Mouse (Mus musculus) MEL (cell line): ENCODE data around the gene Irs2. TPM values are rescaled to one million over a fixed set of nuclear protein-coding genes. Genes with fewer than 3 reads are reported as not detected.

Source experiments
- DNase-seq: peaks from one replicate; pipeline ENCODE4 v3.0.0; 2011; ENCODE audit warnings: low read depth, low spot score
- H3K27ac ChIP-seq: 2 replicates; pipeline ENCODE4 v1.5.1; 2012; ENCODE audit warnings: low read depth, mild to moderate bottlenecking, control low read depth, low read length, moderate library complexity; ENCODE audit not compliant: control insufficient read depth
- H3K27me3 ChIP-seq, 2 experiments: fragments of 150-350 bp in 1 of 2; sonication (generic) in 1 of 2; 2 replicates each; pipeline ENCODE4 v1.6.1; 2012; ENCODE audit warnings: low read length in 2 of 2, mild to moderate bottlenecking in 2 of 2, improper control_type of control experiment in 1 of 2, moderate library complexity in 1 of 2; ENCODE audit not compliant: insufficient read depth in 2 of 2, control insufficient read depth in 1 of 2
- H3K36me3 ChIP-seq, 2 experiments: 2 replicates each; pipeline ENCODE4 v1.6.1; 2012 to 2014; ENCODE audit warnings: low read length in 2 of 2, improper control_type of control experiment in 1 of 2, inconsistent platforms in 1 of 2, mild to moderate bottlenecking in 1 of 2; ENCODE audit not compliant: insufficient read depth in 2 of 2, control insufficient read depth in 1 of 2
- H3K4me1 ChIP-seq, 2 experiments: fragments of 150-350 bp in 1 of 2; sonication (generic) in 1 of 2; 2 replicates each; pipeline ENCODE4 v1.6.1; 2012; ENCODE audit warnings: low read length in 2 of 2, improper control_type of control experiment in 1 of 2, mild to moderate bottlenecking in 1 of 2; ENCODE audit not compliant: insufficient read depth in 2 of 2, control insufficient read depth in 1 of 2
- H3K4me3 ChIP-seq, 2 experiments: fragments of 150-350 bp in 1 of 2; sonication (generic) in 1 of 2; 2 replicates each; pipeline ENCODE4 v1.5.1; 2012; ENCODE audit warnings: low read depth in 2 of 2, low read length in 2 of 2, mild to moderate bottlenecking in 2 of 2, moderate library complexity in 2 of 2, control low read depth in 1 of 2, improper control_type of control experiment in 1 of 2; ENCODE audit not compliant: control insufficient read depth in 1 of 2, insufficient read depth in 1 of 2
- H3K79me2 ChIP-seq: 2 replicates; pipeline ENCODE4 v1.6.1; 2012; ENCODE audit warnings: mild to moderate bottlenecking, low read length, moderate library complexity; ENCODE audit not compliant: control insufficient read depth, poor library complexity, insufficient read depth
- H3K9ac ChIP-seq: 2 replicates; pipeline ENCODE4 v1.6.1; 2012; ENCODE audit warnings: low read depth, mild to moderate bottlenecking, control low read depth, low read length, moderate library complexity; ENCODE audit not compliant: control insufficient read depth, poor library complexity, severe bottlenecking
- H3K9me3 ChIP-seq: fragments of 150-350 bp; sonication (generic); replicated peaks from 2 replicates; pipeline ENCODE4 v1.6.1; 2012; ENCODE audit warnings: mild to moderate bottlenecking, low read length, improper control_type of control experiment, moderate library complexity; ENCODE audit not compliant: insufficient read depth
- CHD2 ChIP-seq: IDR thresholded peaks from 2 replicates; pipeline ENCODE4 v1.6.1; 2011; ENCODE audit warnings: low read length, improper control_type of control experiment
- CTCF ChIP-seq, 3 experiments: IDR thresholded peaks in 2 of 3; conservative IDR thresholded peaks in 1 of 3; 2 replicates each; pipeline ENCODE4 v1.5.1; 2011 to 2012; ENCODE audit warnings: low read length in 3 of 3, low read depth in 2 of 3, mild to moderate bottlenecking in 2 of 3, improper control_type of control experiment in 1 of 3, inconsistent platforms in 1 of 3, mixed read lengths in 1 of 3, moderate library complexity in 1 of 3; ENCODE audit not compliant: control insufficient read depth in 1 of 3, insufficient read depth in 1 of 3, poor library complexity in 1 of 3, severe bottlenecking in 1 of 3
- E2F4 ChIP-seq: IDR thresholded peaks from 2 replicates; pipeline ENCODE4 v1.6.1; 2011; ENCODE audit warnings: low read depth, low read length, improper control_type of control experiment, borderline replicate concordance
- ELF1 ChIP-seq: IDR thresholded peaks from 2 replicates; pipeline ENCODE4 v1.6.1; 2014; ENCODE audit warnings: low read depth, mild to moderate bottlenecking, inconsistent platforms, low read length, improper control_type of control experiment, moderate library complexity
- EP300 ChIP-seq, 2 experiments: IDR thresholded peaks; 2 replicates each; pipeline ENCODE4 v1.6.1; 2011; ENCODE audit warnings: improper control_type of control experiment in 2 of 2, low read length in 2 of 2, low read depth in 1 of 2, mild to moderate bottlenecking in 1 of 2
- ETS1 ChIP-seq: IDR thresholded peaks from 2 replicates; pipeline ENCODE4 v1.6.1; 2012; ENCODE audit warnings: low read depth, mild to moderate bottlenecking, inconsistent platforms, low read length, improper control_type of control experiment, moderate library complexity
- GATA1 ChIP-seq: IDR thresholded peaks from 2 replicates; pipeline ENCODE4 v1.6.1; 2011; ENCODE audit warnings: low read depth, low read length, improper control_type of control experiment
- HCFC1 ChIP-seq: IDR thresholded peaks from 2 replicates; pipeline ENCODE4 v1.6.1; 2012; ENCODE audit warnings: low read depth, mild to moderate bottlenecking, inconsistent platforms, low read length, improper control_type of control experiment, moderate library complexity
- KAT2A ChIP-seq: conservative IDR thresholded peaks from 2 replicates; pipeline ENCODE4 v1.6.1; 2012; ENCODE audit warnings: low read depth, low read length, improper control_type of control experiment, inconsistent platforms
- MAFK ChIP-seq: IDR thresholded peaks from 2 replicates; pipeline ENCODE4 v1.6.1; 2011; ENCODE audit warnings: low read depth, mild to moderate bottlenecking, low read length, improper control_type of control experiment, borderline replicate concordance
- MAX ChIP-seq: IDR thresholded peaks from 2 replicates; pipeline ENCODE4 v1.6.1; 2011; ENCODE audit warnings: low read length, improper control_type of control experiment
- MAZ ChIP-seq: IDR thresholded peaks from 2 replicates; pipeline ENCODE4 v1.6.1; 2012; ENCODE audit warnings: low read depth, mild to moderate bottlenecking, inconsistent platforms, low read length, improper control_type of control experiment
- MEF2A ChIP-seq: IDR thresholded peaks from 2 replicates; pipeline ENCODE4 v1.6.1; 2014; ENCODE audit warnings: low read depth, mild to moderate bottlenecking, inconsistent platforms, low read length, improper control_type of control experiment; ENCODE audit not compliant: poor library complexity, insufficient replicate concordance, severe bottlenecking; ENCODE audit errors: extremely low read depth
- MXI1 ChIP-seq: IDR thresholded peaks from 2 replicates; pipeline ENCODE4 v1.6.1; 2011; ENCODE audit warnings: mild to moderate bottlenecking, low read depth, low read length, improper control_type of control experiment
- NELFE ChIP-seq: IDR thresholded peaks from 2 replicates; pipeline ENCODE4 v1.6.1; 2011; ENCODE audit warnings: low read depth, low read length, improper control_type of control experiment
- NRF1 ChIP-seq: IDR thresholded peaks from 2 replicates; pipeline ENCODE4 v1.6.1; 2014; ENCODE audit warnings: low read depth, mild to moderate bottlenecking, inconsistent platforms, low read length, improper control_type of control experiment, moderate library complexity; ENCODE audit not compliant: poor library complexity, insufficient read depth, severe bottlenecking
- POLR2A ChIP-seq, 2 experiments: IDR thresholded peaks; 2 replicates each; pipeline ENCODE4 v1.6.1; 2011 to 2012; ENCODE audit warnings: low read length in 2 of 2, mild to moderate bottlenecking in 2 of 2, control low read depth in 1 of 2, improper control_type of control experiment in 1 of 2, low read depth in 1 of 2, moderate library complexity in 1 of 2; ENCODE audit not compliant: control insufficient read depth in 1 of 2, insufficient read depth in 1 of 2, poor library complexity in 1 of 2
- POLR2AphosphoS2 ChIP-seq: IDR thresholded peaks from 2 replicates; pipeline ENCODE4 v1.6.1; 2011; ENCODE audit warnings: low read length, improper control_type of control experiment
- POLR2AphosphoS5 ChIP-seq: IDR thresholded peaks from 2 replicates; pipeline ENCODE4 v1.6.1; 2012; ENCODE audit warnings: low read depth, borderline replicate concordance, mild to moderate bottlenecking, inconsistent platforms, low read length, moderate library complexity, mixed read lengths
- RAD21 ChIP-seq: IDR thresholded peaks from 2 replicates; pipeline ENCODE4 v1.6.1; 2011; ENCODE audit warnings: mild to moderate bottlenecking, low read depth, low read length, improper control_type of control experiment
- SIN3A ChIP-seq: IDR thresholded peaks from 2 replicates; pipeline ENCODE4 v1.6.1; 2012; ENCODE audit warnings: low read length, improper control_type of control experiment, inconsistent platforms
- TBP ChIP-seq: IDR thresholded peaks from 2 replicates; pipeline ENCODE4 v1.8.0; 2011; ENCODE audit warnings: low read depth, low read length, improper control_type of control experiment
- TCF12 ChIP-seq: IDR thresholded peaks from 2 replicates; pipeline ENCODE4 v1.6.1; 2014; ENCODE audit warnings: low read depth, mild to moderate bottlenecking, inconsistent platforms, low read length, improper control_type of control experiment, moderate library complexity
- UBTF ChIP-seq: IDR thresholded peaks from 2 replicates; pipeline ENCODE4 v1.6.1; 2012; ENCODE audit warnings: low read depth, mild to moderate bottlenecking, inconsistent platforms, low read length, improper control_type of control experiment, moderate library complexity, borderline replicate concordance; ENCODE audit not compliant: insufficient read depth
- USF1 ChIP-seq: IDR thresholded peaks from 2 replicates; pipeline ENCODE4 v1.6.1; 2014; ENCODE audit warnings: low read depth, mild to moderate bottlenecking, inconsistent platforms, low read length, improper control_type of control experiment, moderate library complexity
- USF2 ChIP-seq, 2 experiments: IDR thresholded peaks; 2 replicates each; pipeline ENCODE4 v1.6.1; 2011 to 2012; ENCODE audit warnings: improper control_type of control experiment in 2 of 2, low read length in 2 of 2, borderline replicate concordance in 1 of 2, inconsistent platforms in 1 of 2, low read depth in 1 of 2, mild to moderate bottlenecking in 1 of 2; ENCODE audit not compliant: insufficient read depth in 1 of 2
- ZC3H11A ChIP-seq: IDR thresholded peaks from 2 replicates; pipeline ENCODE4 v1.6.1; 2012; ENCODE audit warnings: low read depth, mild to moderate bottlenecking, inconsistent platforms, low read length, improper control_type of control experiment
- ZKSCAN1 ChIP-seq: IDR thresholded peaks from 2 replicates; pipeline ENCODE4 v1.6.1; 2012; ENCODE audit warnings: low read depth, mild to moderate bottlenecking, inconsistent platforms, low read length, improper control_type of control experiment, moderate library complexity
- ZNF384 ChIP-seq: IDR thresholded peaks from 2 replicates; pipeline ENCODE4 v1.6.1; 2012; ENCODE audit warnings: low read depth, mild to moderate bottlenecking, inconsistent platforms, low read length, improper control_type of control experiment
- polyA plus RNA-seq, 2 experiments: library from polyadenylated mRNA; stranded (reverse) in 1 of 2; unstranded in 1 of 2; fragments of >175 nt in 1 of 2; fragments of >200 nt in 1 of 2; gene quantifications; 2 replicates each; pipeline versions ENCODE4 v1.2.1 to v1.2.4; 2012; ENCODE audit warnings: low replicate concordance in 2 of 2, low read depth in 1 of 2; ENCODE audit not compliant: insufficient read length in 2 of 2, insufficient read depth in 1 of 2, missing spikeins in 1 of 2
- total RNA-seq: library from RNA; depleted of rRNA; stranded (reverse); fragments of 300-350 nt; gene quantifications from 2 replicates; pipeline ENCODE4 v1.2.3, GENCODE M21; 2012

The Irs2 gene
- total and polyA plus RNA-seq, 3 experiments = 16.4 to 23.1 TPM; not detected in 1

GRCm38 (mm10) chr8:11002816-11003215, 5.4 kb downstream of the Irs2 start:
- H3K4me1 ChIP-seq = peaks cover 28 to 49% of the 10 kb centered on the region in 2 experiments
- peaks cover 91% of the 10 kb centered on the region for H3K79me2 ChIP-seq
- peak overlapping the region; percentile 83 for H3K9ac ChIP-seq

GRCm38 (mm10) chr8:11001062-11001549, 7.2 kb downstream of the Irs2 start:
- DNase-seq = peak; percentile 83
- Histone ChIP-seq H3K4me1 (peaks cover 35 to 60% of the 10 kb centered on the region in 2 experiments), H3K9me3 (no peaks in the 10 kb centered on the region), H3K79me2 (peaks cover 84% of the 10 kb centered on the region), H3K4me3 (peak overlapping the region; percentile 18 to 46), H3K9ac (peak overlapping the region; percentile 55), H3K27ac (peak overlapping the region; percentile 79), H3K27me3 (no peaks in the 10 kb centered on the region), H3K36me3 (peaks cover 0 to 53% of the 10 kb centered on the region in 2 experiments; a peak in 2 of 4 replicates)
- TF ChIP-seq TBP (peak; percentile 44; the same call in 1 of the 2 replicates), ELF1 (peak; percentile 30; the same call in 1 of the 2 replicates), MAFK (no peak), POLR2AphosphoS5 (no peak), ZNF384 (no peak), HCFC1 (0 out of 2 replicates have a peak, but pooled peaks have one; percentile 33), ZC3H11A (no peak), POLR2A (IDR thresholded peaks at IDR 0.05; ENCODE audit: control insufficient read depth in 1 of 2, insufficient read depth in 1 of 2, low read depth in 1 of 2, low read length in 2 of 2, poor library complexity in 1 of 2) (peak in 1 of 2 experiments; percentile 43; a peak in 1 of 4 replicates), GATA1 (peak; percentile 41), USF2 (IDR thresholded peaks at IDR 0.05; ENCODE audit: borderline replicate concordance in 1 of 2, insufficient read depth in 1 of 2, low read depth in 1 of 2, low read length in 2 of 2) (peak; percentile 52 to 82; a peak in 3 of 4 replicates), USF1 (peak; percentile 98), E2F4 (no peak), RAD21 (no peak), KAT2A (no peak), TCF12 (0 out of 2 replicates have a peak, but pooled peaks have one; percentile 24), MXI1 (peak; percentile 79), SIN3A (no peak; the same call in 1 of the 2 replicates), ZKSCAN1 (no peak), POLR2AphosphoS2 (no peak), EP300 (IDR thresholded peaks at IDR 0.05; ENCODE audit: low read depth in 1 of 2, low read length in 2 of 2) (peak in 1 of 2 experiments; percentile 31; a peak in 1 of 4 replicates), MAX (peak; percentile 93), NRF1 (peak; percentile 44; the same call in 1 of the 2 replicates), MEF2A (no peak), NELFE (no peak), MAZ (0 out of 2 replicates have a peak, but pooled peaks have one; percentile 56), ETS1 (peak; percentile 74)

More at GRCm38 (mm10) chr8:11002816-11003215, 5.4 kb downstream of the Irs2 start:
- TF ChIP-seq ZKSCAN1 (no peak), CTCF (IDR thresholded peaks at IDR 0.05 in 2 of 3, conservative IDR thresholded peaks at IDR 0.05 in 1 of 3; ENCODE audit: control insufficient read depth in 1 of 3, insufficient read depth in 1 of 3, low read depth in 2 of 3, low read length in 3 of 3, poor library complexity in 1 of 3, severe bottlenecking in 1 of 3) (no peak), MAX (no peak), USF2 (IDR thresholded peaks at IDR 0.05; ENCODE audit: borderline replicate concordance in 1 of 2, insufficient read depth in 1 of 2, low read depth in 1 of 2, low read length in 2 of 2) (no peak), MXI1 (no peak), MAZ (no peak), ELF1 (no peak), UBTF (no peak), CHD2 (no peak), EP300 (IDR thresholded peaks at IDR 0.05; ENCODE audit: low read depth in 1 of 2, low read length in 2 of 2) (no peak)
- H3K27ac ChIP-seq = peak overlapping the region; percentile 79
- no peaks in the 10 kb centered on the region for H3K9me3 ChIP-seq
- peak; percentile 56 for DNase-seq
- peaks cover 0 to 39% of the 10 kb centered on the region in 2 experiments; a peak in 2 of 4 replicates for H3K36me3 ChIP-seq
- peak overlapping the region; percentile 64 to 83 for H3K4me3 ChIP-seq
- H3K27me3 ChIP-seq = no peaks in the 10 kb centered on the region
